Mouse (Mus musculus) induced T-regulatory cell, adult 2 months (primary cell): ENCODE results near the gene Fzd9.
A peak's percentile ranks its signal among the peaks of the same experiment; 100 is the strongest.

Experiments
- DNase-seq: peaks from one replicate; pipeline ENCODE4 v3.0.0-alpha.2; 2012; ENCODE audit warnings: low read depth

Gene Fzd9

DNA sequence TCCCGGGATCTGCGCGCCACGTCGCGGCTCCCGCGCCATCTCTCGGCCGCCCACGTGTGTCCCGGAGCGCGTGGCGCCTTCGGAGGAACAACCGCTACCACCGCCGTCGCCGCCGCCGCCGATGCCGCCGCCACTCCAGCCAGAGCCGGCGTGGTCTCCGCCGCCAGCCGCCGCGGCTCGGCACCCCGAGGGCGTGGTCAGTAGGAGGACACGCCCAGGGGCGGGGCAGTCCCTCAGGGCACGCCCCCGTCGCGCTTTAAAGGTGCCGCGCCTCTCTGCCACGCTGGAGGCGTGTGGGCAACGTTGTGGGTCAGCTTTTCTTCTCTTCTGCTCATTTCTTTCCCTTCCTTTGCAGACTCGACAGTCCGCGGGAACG, at the start of gene Fzd9:
Gene Fzd9, minus strand, starts transcription at position 152 of the 376 bp plus-strand sequence.
- DNase-seq = peak; percentile 81

GRCm38 (mm10) chr5:135292001-135292400, 41.0 kb upstream of the Fzd9 start:
- DNase-seq = no peak

- DNase-seq = no peak
Observed at GRCm38 (mm10) chr5:135291193-135291592, 40.2 kb upstream of the Fzd9 start.

DNA sequence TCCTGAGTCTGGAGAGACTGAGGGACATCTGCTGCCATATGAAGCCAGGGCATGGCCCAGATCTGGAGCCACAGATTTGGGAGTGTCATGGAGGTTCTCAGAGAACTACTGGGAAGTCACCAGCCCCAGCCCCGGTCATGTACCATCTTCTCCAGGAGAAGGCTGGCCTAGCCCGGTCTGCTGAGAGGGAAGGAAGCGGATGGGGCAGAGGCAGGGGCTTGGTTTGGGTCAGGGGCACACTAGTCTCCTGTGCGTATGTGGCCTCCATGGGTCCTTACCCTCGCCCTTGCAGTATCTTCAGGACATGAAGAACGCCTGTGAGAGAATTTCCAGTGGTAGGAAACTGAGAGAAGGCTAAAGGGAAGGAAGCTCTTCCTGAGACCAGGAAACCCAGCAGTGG, 39.7 kb upstream of the Fzd9 start:
- DNase-seq = no peak

DNA sequence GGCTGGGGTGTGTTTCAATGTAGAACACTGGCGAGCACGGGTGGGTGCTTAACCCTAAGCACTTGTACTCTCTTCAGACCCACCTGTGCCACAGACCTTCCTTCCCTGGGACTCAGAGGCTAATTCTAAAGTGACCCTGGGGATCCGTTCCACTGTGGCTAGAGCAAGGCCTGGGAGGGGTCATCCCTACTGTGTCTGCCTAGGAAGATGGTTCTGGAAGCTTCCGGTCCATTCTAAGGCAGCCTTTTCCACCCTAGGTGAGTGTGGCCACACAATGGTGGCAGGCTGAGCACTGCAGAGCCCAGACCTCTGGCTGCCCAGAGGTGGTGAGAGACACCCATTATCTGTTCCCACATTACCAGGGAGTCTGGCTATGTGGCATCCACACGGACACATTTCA, 35.9 kb upstream of the Fzd9 start:
- no peak for DNase-seq

- DNase-seq = peak; percentile 62
Observed at GRCm38 (mm10) chr5:135286185-135286584, 35.2 kb upstream of the Fzd9 start.

DNA sequence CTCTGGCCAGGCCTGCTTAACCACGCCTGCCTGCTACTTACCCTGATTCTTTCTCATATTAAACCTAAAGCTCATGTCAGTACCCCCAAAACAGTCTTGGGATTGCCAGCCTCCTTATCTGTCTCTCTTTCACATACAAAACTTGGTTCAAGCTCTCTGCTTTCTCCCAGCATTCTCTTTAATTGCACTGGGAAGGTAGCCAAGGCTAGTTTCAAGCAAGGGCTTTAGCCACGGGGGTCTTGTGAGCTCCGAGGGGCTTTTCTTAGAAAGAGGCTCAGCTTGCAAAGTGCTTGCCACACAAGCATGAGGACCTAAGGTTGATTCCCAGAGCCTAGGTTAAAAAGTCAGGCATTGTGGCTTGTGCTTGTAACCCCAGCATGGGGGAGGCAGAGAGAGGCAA, 34.2 kb upstream of the Fzd9 start:
- DNase-seq = no peak

DNA sequence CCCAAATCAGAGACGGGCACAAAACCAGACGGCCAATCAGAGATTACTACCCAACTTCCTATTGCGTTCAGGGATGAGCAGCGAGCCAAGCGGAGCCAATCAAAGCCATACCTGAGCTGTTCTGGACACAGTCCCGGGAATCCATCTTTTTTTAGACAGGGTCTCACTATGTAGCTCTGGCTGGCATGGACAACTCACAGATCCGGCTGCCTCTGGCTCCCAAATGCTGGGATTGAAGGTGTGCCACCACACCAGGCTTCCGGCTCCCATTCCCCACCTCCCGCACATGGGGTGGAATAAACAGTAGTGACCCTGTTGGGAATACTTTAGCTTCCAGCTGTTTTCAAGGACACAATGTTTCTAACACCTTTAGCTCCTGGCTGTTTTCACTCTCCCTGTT, 29.2 kb upstream of the Fzd9 start:
- no peak for DNase-seq

DNA sequence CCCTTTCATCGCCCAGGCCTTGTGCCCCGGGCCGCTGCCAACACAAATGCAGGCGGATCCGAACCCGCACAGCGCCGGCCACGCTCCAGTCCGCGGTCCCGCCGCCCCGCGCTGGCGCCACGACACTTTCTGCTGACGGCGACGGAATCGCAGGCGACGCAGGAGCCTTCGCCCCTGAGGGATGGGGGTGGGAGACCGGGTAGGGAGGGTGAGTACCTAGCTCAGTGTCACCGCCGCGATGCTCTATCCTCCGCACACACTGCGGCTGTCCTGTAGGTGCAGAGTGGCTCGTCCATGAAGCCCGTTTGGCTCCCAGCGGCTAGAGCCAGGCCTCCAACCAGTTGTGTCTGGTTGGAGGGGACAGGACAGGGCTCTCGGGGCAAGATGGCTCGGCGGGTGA, 25.6 kb upstream of the Fzd9 start:
- no peak for DNase-seq

DNA sequence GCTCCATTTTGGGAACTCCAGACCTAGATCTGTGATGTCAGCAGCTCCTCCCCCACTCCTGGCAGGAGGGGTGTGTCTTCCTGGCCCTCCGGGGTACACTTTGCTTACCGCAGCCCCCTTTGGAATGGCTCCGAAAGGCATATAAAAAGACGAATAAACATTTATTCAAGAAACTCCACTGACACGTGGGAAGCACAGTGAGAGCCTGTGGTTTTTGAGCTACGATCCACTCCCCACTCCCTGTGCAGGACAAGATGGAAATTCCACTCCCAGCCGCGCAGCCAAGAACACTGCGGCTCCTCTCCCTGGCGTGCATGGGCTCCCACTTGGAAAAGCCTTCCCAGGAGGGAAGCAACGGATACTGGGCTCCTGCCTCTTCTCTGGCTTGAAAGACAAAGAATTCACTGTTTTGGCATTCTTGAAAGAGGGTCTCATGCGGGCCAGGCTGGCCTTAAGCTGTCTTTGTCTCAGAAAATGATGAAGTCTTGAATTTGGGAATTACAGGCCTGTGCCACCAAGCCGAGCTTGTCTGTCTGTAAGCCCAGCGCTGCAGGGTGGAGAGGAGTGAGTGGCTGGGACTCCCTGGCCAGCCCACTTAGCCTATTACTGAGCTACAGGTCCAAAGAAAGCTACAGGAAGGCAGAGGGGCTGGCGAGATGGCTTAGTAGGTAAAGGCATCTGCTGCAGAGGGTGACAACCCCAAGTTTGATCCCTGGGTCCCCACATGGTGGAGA, 23.8 kb upstream of the Fzd9 start:
- no peak for DNase-seq

GRCm38 (mm10) chr5:135271563-135272165, 20.6 kb upstream of the Fzd9 start:
- no peak for DNase-seq

- DNase-seq = no peak
Observed at GRCm38 (mm10) chr5:135270361-135270760, 19.3 kb upstream of the Fzd9 start.

DNA sequence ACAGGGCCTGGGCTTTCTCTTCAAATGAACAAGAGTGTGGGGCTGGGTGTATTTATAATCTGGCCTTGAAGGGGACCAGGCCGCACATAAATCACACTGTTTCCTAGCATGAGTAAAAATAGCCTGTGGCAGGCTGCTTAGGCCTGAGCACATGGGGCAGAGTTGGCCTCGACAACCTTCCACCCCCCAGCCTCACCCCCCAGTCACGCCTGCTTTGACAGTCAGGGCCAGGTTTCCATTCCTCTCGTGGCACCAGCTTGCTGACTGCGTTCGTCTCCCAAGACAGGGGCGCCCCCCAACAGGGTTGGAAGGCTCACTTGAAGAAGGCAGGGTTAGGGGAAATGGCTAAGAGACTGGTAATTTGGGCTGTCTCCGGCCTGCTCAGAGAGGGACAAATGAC, 18.4 kb upstream of the Fzd9 start:
- DNase-seq = no peak

DNA sequence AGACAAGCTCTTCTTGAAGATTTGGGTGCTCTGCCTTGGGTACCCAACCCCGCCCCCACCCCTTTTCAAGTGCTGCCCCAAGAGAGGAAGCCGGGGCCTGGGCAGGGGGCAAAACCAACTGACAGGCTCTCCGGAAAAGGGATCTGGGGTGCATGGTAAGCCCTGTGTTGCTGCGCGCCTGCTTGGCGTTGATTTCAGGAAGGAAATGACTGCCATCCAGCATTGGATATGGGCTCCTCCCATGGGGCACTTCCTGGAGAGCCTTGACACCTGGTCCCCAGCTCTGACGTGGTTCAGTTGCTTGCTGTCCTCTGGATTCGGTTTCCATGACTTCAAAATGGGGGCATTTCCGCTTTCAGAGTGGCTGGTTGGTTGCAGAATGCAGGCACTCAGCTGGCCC, 13.5 kb upstream of the Fzd9 start:
- DNase-seq = no peak

DNA sequence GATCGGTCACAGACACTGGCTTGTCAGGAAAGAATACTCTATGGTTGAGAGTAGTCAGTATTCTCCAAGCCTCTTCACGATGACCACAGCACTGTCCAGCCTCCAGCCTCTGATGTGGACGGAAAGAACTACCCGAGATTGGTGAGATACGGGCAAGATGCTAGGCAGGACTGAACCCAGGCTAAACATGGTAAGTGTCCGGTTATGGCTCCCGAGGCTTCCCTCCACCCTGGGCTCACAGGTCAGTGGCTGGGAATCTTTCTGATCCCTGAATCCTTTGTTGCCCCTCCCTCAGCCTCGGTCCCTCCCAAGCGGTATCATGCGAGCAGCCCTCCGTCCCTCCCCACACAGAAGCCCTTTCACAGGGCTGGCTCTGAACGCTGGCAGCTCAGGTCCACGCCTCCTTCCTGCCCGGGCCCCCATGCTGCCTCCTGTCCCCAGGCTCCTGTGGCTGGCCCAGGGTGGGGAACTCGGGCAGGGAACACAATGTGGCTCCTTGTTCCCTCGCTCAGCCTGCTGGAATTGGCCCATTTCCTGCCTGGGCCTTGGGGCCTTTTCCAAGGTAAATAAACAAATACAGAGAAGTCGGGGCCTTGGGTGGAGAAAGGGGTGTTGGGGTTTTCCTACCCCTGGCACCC, 13.0 kb upstream of the Fzd9 start:
- no peak for DNase-seq

DNA sequence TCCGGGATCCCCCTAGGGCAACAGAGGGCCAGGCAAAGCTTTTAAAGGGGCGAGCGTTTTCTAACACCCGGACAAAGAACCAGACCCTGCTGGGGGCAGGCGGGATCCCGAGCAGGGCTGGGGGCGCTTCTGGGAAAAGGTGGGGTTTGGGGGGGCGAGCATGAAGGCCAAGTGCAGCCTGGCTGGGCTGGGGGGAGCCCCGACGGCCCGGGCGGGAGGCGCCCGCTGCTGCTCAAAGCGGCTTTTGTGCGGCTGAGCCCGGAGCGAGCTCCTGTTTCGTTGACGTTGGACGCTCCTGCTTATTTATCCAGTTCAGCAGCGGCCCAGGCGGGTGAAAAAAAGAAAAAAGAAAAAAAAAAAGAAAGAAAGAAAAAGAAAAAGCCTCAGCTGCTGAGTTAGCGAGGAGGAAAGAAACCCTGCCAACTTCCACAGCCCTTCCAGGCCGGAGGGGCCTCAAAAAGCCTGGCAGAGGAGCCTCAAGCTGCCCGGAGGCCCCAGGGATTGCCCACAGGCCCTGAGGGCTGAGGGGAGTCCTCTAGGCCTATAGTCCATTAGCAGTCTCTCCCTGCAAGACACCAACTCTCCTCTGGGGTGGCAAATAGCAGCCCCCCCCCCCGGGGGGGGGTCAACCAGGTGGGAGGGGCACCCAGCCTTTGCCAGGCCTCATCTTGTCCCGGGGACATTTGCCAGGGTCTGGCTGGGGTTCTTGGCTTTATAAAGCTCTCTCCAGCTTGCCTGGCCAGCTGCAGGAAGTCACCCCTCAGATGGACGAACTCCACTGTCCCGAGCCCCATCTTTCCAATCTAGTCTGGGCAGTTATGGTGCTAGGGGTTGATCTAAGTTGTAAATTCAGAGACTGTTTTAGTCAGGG, 7.5 kb upstream of the Fzd9 start:
- no peak for DNase-seq

- peak; percentile 23 for DNase-seq
Observed at GRCm38 (mm10) chr5:135257559-135257958, 6.5 kb upstream of the Fzd9 start.

DNA sequence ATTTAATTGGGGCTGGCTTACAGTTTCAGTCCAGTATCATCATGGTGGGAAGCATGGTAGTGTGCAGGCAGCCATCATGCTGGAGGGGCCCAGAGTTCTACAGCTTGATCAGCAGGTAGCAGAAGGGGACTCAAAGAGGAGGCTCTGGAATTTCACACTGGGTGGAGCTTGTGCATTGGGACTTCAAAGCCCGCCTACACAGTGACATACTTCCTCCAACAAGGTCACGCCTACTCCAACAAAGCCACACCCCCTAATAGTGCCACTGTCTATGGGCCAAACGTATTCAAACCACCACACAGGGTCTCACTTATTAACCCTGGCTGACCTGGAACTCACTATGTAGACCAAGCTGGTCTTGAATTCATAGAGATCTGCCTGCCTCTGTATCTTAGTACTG, 5.1 kb upstream of the Fzd9 start:
- DNase-seq = no peak

GRCm38 (mm10) chr5:135253741-135254401, 2.8 kb upstream of the Fzd9 start:
- DNase-seq = no peak

DNA sequence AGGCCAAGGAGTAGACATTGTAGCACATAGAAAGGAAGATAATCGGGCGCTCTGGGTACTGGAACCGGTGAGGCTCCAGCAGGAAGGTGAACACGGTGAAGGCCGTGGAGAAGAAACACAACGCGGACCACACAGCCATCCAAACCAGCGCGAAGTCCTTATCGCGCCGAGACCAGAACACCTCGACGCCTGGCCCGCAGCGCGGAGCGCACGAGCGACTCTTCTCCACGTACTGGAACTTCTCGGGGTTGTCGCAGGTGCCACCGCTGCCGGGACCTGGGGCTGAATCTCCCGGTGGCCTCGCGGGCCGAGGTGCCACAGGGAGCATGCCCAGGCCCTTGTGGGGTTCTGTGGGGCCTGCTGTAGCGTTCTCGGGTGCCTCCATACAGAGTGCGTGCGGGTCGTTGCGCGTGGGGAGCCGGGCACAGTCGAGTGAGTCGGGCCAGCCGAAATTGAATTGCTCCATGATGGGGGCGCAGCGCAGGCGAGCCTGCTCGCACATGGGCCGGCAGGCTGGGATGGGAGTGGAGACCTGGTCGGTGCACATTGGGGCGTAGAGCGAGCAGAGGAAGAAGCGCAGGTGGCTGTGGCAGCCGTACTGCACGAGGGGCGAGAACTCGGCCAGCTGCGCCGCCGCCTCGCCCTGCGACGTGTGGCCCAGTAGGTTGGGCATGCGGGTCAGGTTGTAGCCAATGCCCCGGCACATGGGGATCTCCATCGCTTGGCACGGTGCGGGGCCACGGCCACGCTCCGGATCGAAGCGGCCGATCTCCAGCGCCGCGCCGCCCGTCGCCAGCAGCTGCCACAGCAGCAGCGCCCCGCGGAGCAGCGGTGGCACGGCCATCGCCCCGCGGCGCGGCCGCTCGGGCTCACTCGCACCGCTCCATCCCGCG, 598 bp downstream of the Fzd9 start:
- DNase-seq = peak; percentile 31
